Mouse (Mus musculus): ENCODE measurements around the gene Ano8.
"Not testable (repeated sequence)": the region's sequence is repeated elsewhere in the genome, so short reads cannot be mapped to it uniquely, and the experiment has no call there.

Ano8 gene

DNA sequence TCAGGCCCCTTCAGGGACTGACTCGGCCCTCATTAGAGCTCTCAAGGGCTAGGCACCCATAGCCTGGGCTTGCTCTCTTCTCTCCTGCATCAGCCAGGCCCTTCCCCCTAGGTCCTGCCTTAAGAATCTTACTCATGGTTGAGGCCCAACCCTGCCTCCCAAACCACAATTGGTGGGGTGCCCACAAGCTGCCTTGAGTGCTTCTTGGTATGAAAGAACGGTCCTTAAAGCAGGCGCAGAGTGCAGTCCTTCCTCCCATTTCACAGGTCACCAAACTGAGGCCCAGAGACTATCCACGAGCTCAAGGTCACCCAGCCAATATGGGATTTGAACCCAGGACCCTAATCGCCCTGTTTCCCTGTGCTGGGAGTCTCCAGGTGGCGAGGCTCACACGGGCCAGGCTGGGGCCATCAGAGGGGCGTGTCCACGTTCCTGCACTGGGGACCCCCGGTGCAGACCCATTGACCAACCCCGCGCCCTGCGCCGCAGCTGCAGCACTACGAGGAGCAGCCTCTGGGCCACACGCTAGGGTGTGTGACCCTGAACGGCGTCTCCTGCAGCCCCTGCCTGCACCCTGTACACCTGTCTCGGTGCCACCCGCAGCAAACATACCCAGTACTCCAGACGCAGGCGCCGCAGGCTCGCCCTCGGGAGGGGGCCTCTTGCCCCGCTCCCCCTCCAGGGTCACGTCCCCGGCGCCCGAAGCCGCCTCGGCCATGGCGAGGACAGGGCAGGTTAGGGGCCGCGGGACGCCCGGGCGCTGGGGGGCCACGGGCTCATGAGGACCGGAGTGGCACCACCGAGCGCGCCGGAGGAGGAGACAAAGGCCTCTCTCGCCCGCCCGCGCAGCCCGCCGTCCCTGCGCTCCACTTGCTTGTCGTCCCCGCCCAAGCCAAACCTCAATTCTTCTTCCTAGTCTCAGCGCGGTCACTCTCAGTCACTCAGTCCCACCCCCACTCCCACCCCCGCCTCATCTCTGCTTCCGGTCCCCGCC is at the start of gene Ano8:
Ano8 (minus strand) TSS at position 822 of the 994 bp plus-strand sequence.
- DNase-seq (ENCODE audit: low spot score in 2 of 2): peak; percentile 86 to 88

DNA sequence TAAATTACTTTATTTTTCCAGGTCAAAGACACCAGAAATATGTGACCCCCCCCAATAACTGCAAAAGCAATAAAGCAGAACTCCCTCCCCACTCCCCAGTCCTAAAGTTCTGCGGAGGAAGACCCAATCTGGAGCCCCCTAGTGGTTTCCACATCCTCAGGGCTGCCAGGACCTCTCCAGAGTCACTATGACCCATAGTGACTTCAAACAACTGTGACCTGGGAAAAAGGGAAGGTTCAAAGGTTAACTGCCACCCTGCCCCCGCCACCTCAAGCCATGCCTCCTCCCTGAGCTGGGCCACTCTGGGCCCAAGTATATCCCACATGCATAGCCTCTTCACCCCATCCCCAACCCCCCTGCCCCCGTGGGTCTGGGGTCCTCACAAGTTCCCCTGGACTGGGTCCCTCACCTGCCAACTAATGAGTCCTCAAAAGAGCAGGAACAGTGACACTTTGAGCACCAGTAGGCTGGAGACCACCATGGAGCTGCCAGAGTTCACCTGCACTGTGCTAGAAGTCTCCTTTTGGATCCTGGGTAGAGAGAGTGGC is 48.6 kb upstream of the Ano8 start:
- no peak for DNase-seq (ENCODE audit: low spot score in 2 of 2)

DNA sequence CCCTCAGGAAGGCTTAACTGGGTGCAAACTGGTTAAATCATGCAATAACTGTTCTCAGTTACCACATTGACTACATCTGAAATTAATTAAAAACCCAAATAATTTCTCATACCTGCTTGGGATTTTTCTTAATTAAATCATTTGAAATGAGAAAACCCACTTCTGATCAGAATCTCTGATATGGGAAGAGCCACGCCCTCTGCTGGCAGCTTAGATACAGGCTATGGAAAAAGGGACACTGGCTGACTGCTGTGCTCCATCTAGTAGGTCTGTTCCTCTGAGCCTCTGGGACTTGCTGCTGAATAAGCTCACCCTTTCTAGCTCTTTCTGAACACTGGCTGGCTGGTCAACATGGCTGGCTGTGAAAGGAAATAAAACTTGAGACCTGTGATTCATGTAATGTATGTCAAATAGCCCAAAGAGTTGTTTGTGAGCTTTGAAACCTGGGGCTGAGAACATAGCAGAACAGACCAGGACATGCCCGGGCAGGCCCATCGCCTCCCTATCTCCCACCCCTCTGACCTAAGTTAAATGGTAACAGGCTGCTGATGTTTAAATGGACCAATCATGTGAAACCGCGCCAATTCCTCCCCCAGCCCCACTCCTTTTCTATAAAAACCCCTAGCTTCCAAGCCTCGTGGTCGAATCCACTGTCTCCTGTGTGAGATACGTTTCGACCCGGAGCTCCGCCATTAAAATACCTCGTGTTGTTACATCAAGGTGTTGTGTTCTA is 45.1 kb upstream of the Ano8 start:
- peak in 1 of 2 experiments; percentile 26 for DNase-seq (ENCODE audit: low spot score in 2 of 2)

DNA sequence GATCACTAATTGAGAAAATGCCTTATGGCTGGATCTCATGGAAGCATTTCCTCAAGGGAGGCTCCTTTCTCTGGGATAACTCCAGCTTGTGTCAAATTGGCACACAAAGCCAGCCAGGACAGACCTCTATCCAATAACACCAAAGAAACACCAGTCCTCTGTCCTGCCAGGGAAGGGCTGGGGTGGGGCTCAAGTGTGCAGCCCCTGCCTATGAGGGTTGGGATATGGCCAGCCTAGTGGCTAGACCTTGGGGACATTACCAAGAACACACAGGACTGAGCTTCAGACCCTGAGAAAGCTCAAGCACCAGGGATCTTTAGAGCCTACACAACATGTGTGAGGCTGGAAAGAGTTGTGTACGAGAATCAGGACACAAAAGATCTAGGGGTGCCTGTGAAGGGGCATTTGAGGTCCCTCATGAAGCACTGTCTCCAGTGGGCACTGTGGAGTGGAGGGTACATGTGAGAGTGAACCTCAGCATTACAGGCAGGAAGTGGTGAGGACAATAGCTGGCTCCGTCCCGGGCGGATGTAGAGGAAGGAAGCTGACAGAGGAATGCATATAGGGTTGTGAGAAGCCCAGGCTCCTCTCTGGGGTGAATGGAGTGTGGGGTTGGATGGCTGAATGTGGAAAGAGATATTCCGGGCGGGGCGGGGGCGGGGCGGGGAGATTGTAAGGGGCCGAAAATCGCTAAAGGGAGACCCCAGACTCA is 42.8 kb upstream of the Ano8 start:
- no peak for DNase-seq (ENCODE audit: low spot score in 2 of 2)

DNA sequence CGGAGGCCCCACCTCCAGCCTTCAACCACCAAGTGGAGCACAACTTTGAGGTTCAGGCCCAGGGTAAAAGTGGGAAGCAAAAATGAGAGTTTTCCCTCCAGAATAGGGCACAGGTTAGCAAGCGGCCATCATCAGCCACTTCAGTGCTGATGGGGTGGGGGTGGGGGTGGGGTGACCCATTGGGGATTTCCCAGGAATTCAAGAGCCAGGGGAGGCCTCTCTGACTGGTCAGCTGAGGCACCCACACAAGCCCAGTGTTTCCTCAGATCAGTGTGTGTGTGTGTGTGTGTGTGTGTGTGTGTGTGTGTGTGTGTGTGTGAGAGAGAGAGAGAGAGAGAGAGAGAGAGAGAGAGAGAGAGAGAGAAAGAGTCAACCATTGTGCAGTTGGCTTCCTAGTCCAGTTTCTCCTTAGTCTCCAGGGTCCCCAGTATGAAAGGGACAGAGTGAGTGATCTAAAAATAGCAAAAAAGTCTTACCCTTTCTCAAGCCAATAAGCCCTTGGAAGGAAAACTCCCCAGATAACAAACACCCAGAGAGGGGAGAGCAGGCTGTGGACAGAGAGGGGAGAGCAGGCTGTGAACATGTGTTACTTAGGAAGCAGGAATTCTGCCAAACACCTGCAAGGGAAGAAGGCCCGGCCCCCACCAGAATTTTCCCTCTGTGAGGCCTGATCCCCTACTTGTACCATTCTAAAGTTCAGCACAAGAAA is 41.6 kb upstream of the Ano8 start:
- DNase-seq (ENCODE audit: low spot score in 2 of 2): no peak

DNA sequence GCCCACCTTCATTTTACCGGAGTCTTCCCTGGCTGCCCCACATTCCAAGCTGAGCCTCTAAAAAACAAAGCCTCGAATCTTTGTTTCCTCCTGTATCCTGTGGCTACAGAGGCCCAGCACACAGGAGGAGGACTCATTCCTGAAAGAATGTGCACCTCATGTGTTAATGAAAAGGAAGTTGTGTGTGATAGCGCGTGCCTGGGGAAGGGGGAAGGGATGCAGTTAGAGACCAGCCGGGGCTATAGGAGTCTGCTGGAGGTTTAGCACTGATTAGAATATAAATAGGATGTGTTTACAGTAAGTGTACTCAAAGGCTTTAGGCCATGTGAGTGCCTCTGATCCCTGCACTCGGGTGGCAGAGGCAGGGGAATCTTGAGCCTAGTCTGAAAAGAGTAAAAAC is 40.5 kb upstream of the Ano8 start:
- no peak for DNase-seq (ENCODE audit: low spot score in 2 of 2)

DNA sequence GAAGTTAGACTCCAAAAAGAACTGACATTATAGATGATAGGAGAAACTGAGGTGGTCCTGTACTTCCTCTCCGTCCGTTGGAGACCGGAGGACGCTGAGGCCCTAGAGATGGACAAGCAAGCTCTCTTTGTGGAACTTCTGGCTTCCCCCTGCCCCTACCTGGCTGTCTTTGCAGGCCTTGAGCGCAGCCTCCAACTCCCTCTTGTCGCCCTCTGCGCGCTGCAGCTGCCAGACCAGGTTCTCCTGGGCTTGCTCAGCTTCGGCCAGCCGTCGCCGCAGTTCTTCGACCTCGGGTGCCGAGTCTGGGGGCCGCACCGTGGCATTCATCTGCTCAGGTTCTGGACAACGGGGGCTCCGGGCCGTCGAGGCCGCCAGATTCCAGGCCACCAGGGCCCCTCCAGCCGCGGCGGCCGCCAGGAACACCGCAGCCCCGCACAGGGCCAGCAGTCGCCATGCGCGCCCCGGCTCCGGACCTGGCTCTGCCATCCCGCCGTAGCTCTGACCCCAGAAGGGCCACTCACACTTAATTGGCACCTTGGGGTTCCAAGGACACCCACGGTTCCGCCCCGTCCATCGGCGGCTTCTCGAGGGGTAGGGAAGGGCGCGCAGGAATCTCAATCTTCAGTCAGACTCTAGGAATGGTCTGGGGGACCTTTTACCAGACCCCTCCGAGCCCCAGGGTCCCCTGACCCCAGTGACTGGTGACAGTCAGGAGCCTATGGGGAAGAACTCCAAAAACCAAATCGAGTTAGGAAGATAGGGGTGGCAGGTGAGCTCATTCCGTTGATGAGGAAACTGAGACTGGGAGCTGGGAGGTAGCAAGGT is 39.7 kb upstream of the Ano8 start, which contains the start of gene Ccdc194:
Ccdc194 (minus strand) TSS at position 486 of the 825 bp plus-strand sequence.
- no peak for DNase-seq (ENCODE audit: low spot score in 2 of 2)

DNA sequence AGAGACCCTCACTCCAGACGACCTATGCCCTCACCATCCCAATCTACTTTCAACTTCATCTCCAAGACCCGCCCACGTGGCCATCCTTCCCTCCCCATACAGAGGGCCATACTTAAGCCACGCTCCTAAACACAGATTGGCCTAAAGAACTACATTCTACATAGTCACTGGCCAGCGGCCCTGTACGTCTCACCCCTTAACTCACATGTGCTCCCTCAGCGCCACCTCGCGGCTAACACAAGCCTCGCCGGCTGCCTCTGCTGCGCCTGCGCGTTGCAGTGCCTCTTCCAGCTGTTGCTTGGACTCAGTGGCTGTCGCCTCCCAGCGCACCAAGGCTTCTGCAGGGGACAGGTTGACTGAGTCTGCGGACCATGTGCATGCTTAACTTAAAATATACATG is 35.9 kb upstream of the Ano8 start:
- peak; percentile 90 to 94 for DNase-seq (ENCODE audit: low spot score in 2 of 2)

DNA sequence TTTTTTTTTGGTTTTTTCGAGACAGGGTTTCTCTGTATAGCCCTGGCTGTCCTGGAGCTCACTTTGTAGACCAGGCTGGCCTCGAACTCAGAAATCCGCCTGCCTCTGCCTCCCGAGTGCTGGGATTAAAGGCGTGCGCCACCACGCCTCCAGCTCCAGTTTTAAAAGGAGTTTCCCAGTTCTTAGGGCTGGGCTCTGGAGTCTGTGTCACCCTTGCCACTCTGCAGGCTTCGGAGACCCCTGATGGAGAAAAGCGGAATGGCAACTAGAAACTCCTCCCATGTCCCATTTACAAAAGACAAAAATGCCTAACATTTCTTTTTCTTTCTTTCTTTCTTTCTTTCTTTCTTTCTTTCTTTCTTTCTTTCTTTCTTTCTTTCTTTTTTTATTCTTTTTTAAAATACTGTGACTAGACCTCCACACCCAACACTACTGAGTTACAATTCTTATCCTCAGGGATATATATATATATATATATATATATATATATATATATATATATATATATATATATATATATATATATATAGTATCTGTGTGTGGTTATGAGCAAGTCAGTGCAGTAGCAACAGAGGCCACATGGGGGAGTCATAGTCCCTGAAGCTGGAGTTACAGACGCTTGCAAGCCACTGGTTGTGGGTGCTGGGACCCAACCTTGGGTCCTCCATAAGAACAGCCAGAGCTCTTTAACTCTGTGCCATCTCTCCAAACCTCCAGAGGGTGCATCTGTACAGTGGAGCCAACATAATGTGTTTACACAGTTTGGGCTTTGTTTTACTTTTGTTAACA is 33.5 kb upstream of the Ano8 start:
- not testable (repeated sequence) for DNase-seq (ENCODE audit: low spot score in 2 of 2)

DNA sequence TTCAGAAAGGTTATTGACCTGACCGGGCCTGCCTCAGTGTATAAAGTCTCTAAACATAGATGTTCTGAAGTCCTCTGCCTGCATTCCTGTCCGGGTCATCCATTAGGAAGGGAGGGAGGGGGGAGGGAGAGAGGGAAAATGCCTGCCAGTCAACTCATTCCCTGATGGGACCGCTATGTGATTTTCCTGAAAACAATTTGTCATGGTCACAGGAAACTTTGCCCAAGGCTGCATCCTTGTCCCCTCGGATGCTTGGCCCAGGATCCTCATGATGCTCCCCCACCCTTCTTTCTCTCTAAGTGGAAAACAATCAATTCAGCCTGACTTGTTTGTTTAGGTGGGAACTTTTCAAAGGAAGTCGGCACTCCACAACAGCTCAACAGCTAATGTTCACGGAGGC is 31.0 kb upstream of the Ano8 start:
- no peak for DNase-seq (ENCODE audit: low spot score in 2 of 2)

DNA sequence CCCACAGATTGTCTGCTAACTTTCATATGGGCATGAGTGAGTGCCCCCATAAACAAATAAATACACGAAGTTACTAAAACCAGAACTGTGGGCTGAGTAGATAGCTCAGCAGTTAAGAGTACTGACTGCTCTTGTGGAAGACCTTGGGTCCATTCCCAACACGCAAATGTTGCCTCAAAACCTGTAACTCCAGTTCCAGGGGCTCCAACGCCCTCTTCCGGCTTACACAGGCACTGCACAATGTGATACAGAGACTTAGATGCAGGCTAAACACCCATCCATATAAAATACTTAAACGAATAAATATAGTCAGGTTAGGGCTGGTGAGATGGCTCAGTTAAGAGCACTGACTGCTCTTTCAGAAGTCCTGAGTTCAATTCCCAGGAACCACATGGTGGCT is 29.3 kb upstream of the Ano8 start:
- DNase-seq (ENCODE audit: low spot score in 2 of 2): no peak

DNA sequence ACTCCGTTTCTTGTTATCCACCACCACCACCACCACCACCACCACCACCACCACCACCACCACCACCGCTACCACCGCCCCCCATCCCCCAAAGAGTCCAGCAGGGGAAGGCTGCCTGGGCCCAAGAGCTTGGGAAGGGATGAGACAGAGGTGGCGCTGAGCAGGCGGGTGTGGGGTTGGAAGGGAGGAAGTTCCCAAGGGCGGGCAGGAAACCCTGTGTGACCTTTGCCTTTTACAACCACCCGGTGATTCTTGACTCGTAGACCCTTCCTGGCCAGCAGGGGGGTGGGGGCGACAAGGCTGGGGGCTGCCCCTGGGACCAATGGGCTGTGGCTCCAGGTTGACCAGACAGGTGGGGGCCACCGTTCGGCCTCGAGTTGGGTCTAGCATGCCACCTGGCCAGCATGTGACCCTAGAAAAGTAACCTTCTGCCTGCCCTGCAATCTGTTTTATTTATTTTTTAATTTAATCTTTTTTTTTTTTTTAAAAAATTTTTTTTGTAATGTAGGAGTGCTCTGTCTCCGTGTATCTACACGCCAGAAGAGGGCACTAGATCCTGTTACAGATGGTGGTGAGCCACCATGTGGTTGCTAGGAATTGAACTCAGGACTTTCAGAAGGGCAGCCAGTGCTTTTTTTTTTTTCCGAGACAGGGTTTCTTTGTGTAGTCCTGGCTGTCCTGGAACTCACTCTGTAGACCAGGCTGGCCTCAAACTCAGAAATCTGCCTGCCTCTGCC is 27.4 kb upstream of the Ano8 start:
- no peak for DNase-seq (ENCODE audit: low spot score in 2 of 2)

DNA sequence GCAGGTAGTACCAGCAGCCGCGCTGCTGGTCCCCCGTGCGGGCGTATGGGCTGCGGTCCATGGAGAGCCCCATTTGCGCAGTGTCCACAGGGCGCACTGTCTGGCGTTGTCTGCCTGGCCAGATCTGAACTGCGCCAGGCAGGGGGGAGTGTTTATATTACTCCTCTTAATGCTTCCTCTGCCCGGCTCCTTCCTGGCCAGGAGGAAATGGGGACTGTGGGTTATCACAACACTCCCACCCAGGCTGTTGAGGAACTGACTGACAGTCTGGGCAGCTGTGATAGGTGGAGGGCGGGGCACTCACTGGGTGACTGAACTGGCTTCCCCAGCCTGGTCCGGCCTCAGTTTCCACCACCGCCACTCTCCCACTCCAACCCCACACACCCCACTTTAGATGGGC is 25.9 kb upstream of the Ano8 start, which contains the start of gene Plvap:
Plvap (minus strand) TSS at position 109 of the 400 bp plus-strand sequence.
- DNase-seq (ENCODE audit: low spot score in 2 of 2): no peak

DNA sequence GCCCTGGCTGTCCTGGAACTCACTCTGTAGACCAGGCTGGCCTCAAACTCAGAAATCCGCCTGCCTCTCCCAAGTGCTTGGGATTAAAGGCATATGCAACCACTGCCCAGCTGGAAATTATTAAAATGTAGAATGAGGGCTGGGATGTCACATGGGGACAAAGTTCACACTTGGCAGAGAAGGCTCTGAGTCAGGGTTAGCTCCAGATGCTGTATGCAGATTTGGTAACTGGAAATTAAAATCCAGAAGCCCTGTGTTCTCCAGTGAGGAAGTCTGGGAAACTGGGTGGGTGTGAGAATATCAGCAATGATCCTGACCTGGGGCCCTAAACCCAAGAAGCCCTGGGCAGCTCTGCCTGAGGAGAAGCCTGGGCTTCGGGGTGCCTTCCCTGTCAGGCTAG is 23.6 kb upstream of the Ano8 start:
- no peak for DNase-seq (ENCODE audit: low spot score in 2 of 2)

DNA sequence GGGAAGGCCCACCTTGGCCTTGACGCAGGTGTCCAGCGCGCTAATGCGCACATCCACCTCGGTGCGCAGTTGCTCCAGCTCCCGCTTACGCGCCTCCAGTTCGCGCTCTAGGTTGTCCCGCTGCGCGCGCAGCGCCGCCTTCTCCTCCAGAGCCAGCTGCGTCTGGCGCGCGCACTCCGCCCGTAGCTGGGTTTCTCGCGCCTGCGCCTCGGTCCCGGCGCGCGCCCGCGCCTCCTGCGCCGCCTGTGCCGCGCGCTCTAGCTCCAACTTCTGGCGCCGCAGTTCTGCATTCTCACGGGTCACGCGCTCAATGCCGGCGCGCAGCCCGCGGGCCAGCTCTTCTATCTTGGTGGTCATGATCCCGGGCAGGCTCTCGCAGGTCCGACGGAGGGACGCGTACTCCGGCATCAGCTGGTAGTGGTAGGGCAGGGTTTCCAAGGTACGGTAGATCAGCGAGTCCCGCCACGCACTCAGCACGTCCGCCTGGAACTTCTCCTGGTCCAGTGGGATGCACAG is 21.9 kb upstream of the Ano8 start:
- peak; percentile 70 to 90 for DNase-seq (ENCODE audit: low spot score in 2 of 2)

DNA sequence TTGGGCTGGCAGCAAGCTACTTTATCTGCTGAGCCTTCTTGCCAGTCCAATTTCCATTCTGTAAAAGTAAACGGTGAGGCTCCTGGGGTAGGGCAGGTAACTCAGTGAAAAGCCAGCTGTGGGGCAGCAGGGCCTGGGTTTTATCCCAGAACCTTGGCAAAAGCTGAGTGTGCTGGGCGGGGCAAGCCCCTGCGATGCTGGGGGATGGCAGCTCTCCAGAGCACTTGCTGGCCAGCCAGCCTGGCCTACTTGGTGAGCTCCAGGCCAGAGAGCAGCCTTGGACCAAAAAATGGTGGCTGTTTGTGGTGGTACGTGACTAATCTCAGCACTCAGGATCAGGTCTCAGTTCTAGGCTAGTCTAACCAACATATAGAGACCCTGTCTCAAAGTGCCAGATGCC is 20.2 kb upstream of the Ano8 start:
- DNase-seq (ENCODE audit: low spot score in 2 of 2): no peak

DNA sequence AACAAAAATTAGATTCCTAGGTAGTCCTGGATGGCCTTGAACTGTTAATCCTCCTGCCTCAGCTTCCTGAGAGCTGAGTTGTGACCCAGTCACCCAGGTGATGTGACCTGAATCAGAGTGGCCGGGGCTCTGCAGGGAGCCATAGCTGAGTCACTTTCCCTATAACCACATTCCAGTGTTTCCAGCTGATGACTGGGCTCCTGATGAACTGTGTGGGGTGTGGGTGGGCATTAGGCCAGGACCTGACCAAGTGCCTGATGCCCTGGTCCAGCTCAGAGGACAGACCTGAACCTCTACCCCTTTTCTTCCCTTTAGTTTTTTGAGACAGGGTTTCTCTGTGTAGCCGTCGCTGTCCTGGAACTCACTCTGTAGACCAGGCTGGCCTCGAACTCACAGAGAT is 19.6 kb upstream of the Ano8 start:
- DNase-seq (ENCODE audit: low spot score in 2 of 2): no peak

DNA sequence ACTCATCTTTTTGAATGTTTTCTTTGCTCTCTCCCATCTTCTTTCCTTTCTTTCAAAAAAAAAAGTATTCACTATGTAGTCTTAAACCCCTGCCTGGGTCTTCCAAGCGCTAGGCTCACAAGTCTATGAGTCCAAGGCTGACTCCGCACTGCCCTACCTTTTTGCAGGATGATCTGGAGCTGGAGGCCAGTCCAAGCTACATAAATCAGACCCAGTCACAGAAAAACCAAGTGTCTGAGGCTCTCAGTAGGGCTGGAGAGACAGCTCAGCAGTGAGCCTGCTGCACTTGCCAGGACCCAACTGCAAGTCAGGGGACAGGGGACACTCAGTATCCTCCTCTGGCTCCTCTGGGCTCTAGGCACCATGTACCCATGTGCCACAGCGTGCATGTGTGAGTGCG is 18.6 kb upstream of the Ano8 start:
- DNase-seq (ENCODE audit: low spot score in 2 of 2): no peak
